Mouse (Mus musculus) intestine, embryonic 16.5 days (tissue): ENCODE results near the gene Isg20l2. TPM values are rescaled to one million over a fixed set of nuclear protein-coding genes. Genes with fewer than 3 reads are reported as not detected.

Experiments
- ATAC-seq: fragments of 200-750 bp; cut with Nextera tagmentation; 2 replicates; pipeline ENCODE4 v1.8.0; 2017; ENCODE audit warnings: moderate TSS enrichment, moderate library complexity
- H3K27ac ChIP-seq: fragments of 300-500 bp; sonication (generic); 2 replicates; pipeline ENCODE4 v1.5.1; 2014; ENCODE audit warnings: mild to moderate bottlenecking, low read length
- H3K27me3 ChIP-seq: fragments of 300-500 bp; sonication (generic); replicated peaks from 2 replicates; pipeline ENCODE4 v1.6.1; 2014; ENCODE audit warnings: low read length, control low read depth, mixed read lengths; ENCODE audit not compliant: control insufficient read depth, insufficient read depth
- H3K36me3 ChIP-seq: fragments of 300-500 bp; sonication (generic); 2 replicates; pipeline ENCODE4 v1.6.1; 2014; ENCODE audit warnings: low read length, control low read depth; ENCODE audit not compliant: control insufficient read depth, insufficient read depth
- H3K4me1 ChIP-seq: fragments of 300-500 bp; sonication (generic); 2 replicates; pipeline ENCODE4 v1.6.1; 2014; ENCODE audit warnings: low read length, control low read depth, mixed read lengths; ENCODE audit not compliant: control insufficient read depth, insufficient read depth
- H3K4me2 ChIP-seq: fragments of 300-500 bp; sonication (generic); 2 replicates; pipeline ENCODE4 v1.6.1; 2014; ENCODE audit warnings: low read depth, low read length, control low read depth
- H3K4me3 ChIP-seq: fragments of 300-500 bp; sonication (generic); 2 replicates; pipeline ENCODE4 v1.5.1; 2014; ENCODE audit warnings: mild to moderate bottlenecking, low read length
- H3K9ac ChIP-seq: fragments of 300-500 bp; sonication (generic); 2 replicates; pipeline ENCODE4 v1.6.1; 2014; ENCODE audit warnings: low read depth, low read length
- H3K9me3 ChIP-seq: fragments of 300-500 bp; sonication (generic); 2 replicates; pipeline ENCODE4 v1.6.1; 2016; ENCODE audit warnings: low read length, control low read depth; ENCODE audit not compliant: control insufficient read depth
- WGBS: fragments of 180-500 bp; shearing (Covaris S2); extraction: QIAGEN DNeasy Blood & Tissue Kit; methylation state at CpG from one replicate; pipeline ENCODE4 v1.1.7; 2014; 5-methylcytosine and 5-hydroxymethylcytosine counted together
- polyA plus RNA-seq: library from polyadenylated mRNA; unstranded; fragments of >200 nt; fragmentation: Nextera tagmentation; extraction: Ambion mirVana; gene quantifications from 2 replicates; pipeline ENCODE4 v1.2.1, GENCODE M21; 2015

Gene Isg20l2
- polyA plus RNA-seq, 1 experiment from 2014 or later = 39.8 TPM

DNA sequence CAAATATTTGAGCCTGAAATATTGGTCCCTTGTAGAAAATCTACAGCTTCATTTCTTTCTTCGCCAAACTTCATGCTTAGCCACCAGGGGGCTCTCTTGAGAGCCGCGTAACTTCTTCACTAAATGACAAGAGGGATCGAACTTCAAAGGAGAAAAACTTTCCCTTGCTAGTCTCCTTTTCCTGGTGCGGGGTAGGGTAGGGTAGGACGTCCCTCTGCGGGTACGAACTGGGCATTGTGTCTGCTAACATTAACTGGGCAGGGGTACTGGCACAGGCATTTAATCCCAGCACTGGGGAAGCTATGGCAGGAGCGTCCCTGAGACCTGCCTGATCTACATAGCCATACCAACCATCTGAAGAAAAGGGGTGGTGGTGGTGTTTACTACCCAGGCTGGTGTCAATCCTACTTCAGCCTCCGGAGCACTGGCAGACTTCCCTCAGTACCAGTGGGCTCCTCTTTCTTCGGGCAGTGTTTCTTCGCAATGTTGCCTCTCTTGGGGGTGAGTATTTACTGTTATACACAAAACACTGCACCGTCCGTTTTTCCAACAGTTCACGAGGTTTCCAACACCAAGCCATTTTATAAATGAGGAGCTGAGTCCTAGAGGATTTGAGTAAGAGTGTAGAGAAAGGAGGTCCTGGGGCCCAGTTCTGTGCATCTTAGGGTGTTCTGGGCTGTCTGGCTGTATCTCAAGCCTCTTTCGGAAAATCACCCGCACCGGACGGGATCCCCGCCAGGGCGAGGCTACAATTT lies 40.2 kb downstream of the Isg20l2 start:
- peaks cover 42% of the 10 kb centered on the region for H3K4me1 ChIP-seq
- peak overlapping the region; percentile 82 for H3K9ac ChIP-seq
- H3K4me2 ChIP-seq = peak overlapping the region; percentile 93
- no peaks in the 10 kb centered on the region for H3K36me3 ChIP-seq
- 1% methylated on average over 21 of the region's 21 CpGs for WGBS
- H3K27ac ChIP-seq = peak overlapping the region; percentile 45; the same call in 1 of the 2 replicates
- peak; percentile 18; the same call in 1 of the 2 replicates for ATAC-seq
- peak overlapping the region; percentile 64 for H3K4me3 ChIP-seq
- 0 out of 2 replicates have a peak, but pooled peaks cover 4% of the 10 kb centered on the region for H3K27me3 ChIP-seq
- no peaks in the 10 kb centered on the region for H3K9me3 ChIP-seq

- Histone ChIP-seq H3K27me3 (0 out of 2 replicates have a peak, but pooled peaks cover 4% of the 10 kb centered on the region), H3K4me1 (peaks cover 42% of the 10 kb centered on the region), H3K36me3 (no peaks in the 10 kb centered on the region), H3K27ac (peak within 1 kb of the TSS; percentile 74), H3K4me3 (peak within 1 kb of the TSS; percentile 64), H3K4me2 (peak within 1 kb of the TSS; percentile 93), H3K9ac (peak within 1 kb of the TSS; percentile 82), H3K9me3 (no peaks in the 10 kb centered on the region)
- under 1% methylated on average over 44 of the region's 44 CpGs for WGBS
- peak; percentile 78 for ATAC-seq
Observed at GRCm38 (mm10) chr3:87970939-87971488, 40.9 kb downstream of the Isg20l2 start, which contains the start of gene Nes. Gene Nes (plus strand): TSS chr3:87971078.

GRCm38 (mm10) chr3:87971489-87972202 lies 41.5 kb downstream of the Isg20l2 start:
- Histone ChIP-seq H3K4me3 (peak overlapping the region; percentile 64), H3K36me3 (no peaks in the 10 kb centered on the region), H3K4me2 (peak overlapping the region; percentile 93), H3K4me1 (peaks cover 42% of the 10 kb centered on the region), H3K27ac (peak overlapping the region; percentile 74), H3K9me3 (no peaks in the 10 kb centered on the region), H3K27me3 (0 out of 2 replicates have a peak, but pooled peaks cover 4% of the 10 kb centered on the region), H3K9ac (peak overlapping the region; percentile 82)
- ATAC-seq = peak; percentile 12
- 2% methylated on average over 58 of the region's 60 CpGs for WGBS

DNA sequence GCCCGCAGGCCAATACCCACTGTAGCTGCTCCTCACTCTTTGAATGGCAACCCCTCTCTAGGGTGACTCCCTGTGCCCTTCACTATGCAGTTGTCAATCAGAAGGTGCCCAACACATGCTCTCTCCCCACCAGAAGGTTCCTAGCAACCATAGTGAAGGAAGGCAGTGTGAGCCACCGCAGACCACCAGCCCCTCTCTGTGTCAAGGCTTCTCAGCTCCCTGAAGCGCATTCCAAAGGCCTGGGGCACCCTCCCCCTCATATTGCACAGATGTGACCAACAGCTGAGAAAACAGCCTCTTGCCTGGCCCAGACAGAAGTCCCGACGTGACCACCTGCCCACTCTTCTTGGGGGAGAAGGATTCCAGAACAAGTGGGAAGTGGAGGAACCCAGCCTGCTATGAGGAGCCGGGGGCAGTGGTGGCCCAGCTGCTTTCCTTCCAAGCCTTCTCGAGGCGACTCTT lies 42.1 kb downstream of the Isg20l2 start:
- peak overlapping the region; percentile 93 for H3K4me2 ChIP-seq
- H3K27me3 ChIP-seq = 0 out of 2 replicates have a peak, but pooled peaks cover 4% of the 10 kb centered on the region
- ATAC-seq = no peak
- no peaks in the 10 kb centered on the region for H3K36me3 ChIP-seq
- 20% methylated on average over 8 of the region's 8 CpGs for WGBS
- peak overlapping the region; percentile 64 for H3K4me3 ChIP-seq
- 0 out of 2 replicates have a peak overlapping the region, but pooled peaks have one; percentile 17 for H3K27ac ChIP-seq
- peak overlapping the region; percentile 82 for H3K9ac ChIP-seq
- no peaks in the 10 kb centered on the region for H3K9me3 ChIP-seq
- peaks cover 42% of the 10 kb centered on the region for H3K4me1 ChIP-seq

DNA sequence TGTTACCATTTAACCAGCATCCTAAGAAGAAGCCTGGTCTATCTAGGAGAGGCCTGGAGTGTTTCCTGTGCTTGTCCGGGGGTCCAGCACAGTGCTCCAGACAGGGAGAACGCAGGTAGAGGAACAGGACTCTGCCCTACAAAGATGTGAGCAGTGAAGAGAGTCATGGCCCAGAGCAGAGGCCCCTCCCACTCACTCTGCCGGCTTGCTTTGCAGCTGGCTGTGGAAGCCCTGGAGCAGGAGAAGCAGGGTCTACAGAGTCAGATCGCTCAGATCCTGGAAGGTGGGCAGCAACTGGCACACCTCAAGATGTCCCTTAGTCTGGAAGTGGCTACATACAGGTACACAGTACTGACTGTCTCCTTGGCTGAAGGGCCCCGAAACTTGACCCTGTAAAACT lies 42.7 kb downstream of the Isg20l2 start:
- peak overlapping the region; percentile 82 for H3K9ac ChIP-seq
- peak overlapping the region; percentile 64 for H3K4me3 ChIP-seq
- no peaks in the 10 kb centered on the region for H3K36me3 ChIP-seq
- 0 out of 2 replicates have a peak, but pooled peaks cover 4% of the 10 kb centered on the region for H3K27me3 ChIP-seq
- H3K9me3 ChIP-seq = no peaks in the 10 kb centered on the region
- peak overlapping the region; percentile 93 for H3K4me2 ChIP-seq
- H3K27ac ChIP-seq = peak overlapping the region; percentile 33; the same call in 1 of the 2 replicates
- no peak for ATAC-seq
- WGBS = 24% methylated on average over 5 of the region's 5 CpGs
- H3K4me1 ChIP-seq = peaks cover 42% of the 10 kb centered on the region

- H3K4me3 ChIP-seq = peak overlapping the region; percentile 64
- 51% methylated on average over 14 of the region's 14 CpGs for WGBS
- peak overlapping the region; percentile 47; the same call in 1 of the 2 replicates for H3K9ac ChIP-seq
- 0 out of 2 replicates have a peak, but pooled peaks cover 4% of the 10 kb centered on the region for H3K27me3 ChIP-seq
- H3K36me3 ChIP-seq = no peaks in the 10 kb centered on the region
- ATAC-seq = peak; percentile 0; the same call in 1 of the 2 replicates
- peaks cover 42% of the 10 kb centered on the region for H3K4me1 ChIP-seq
- peak overlapping the region; percentile 93 for H3K4me2 ChIP-seq
- no peaks in the 10 kb centered on the region for H3K9me3 ChIP-seq
- H3K27ac ChIP-seq = peak overlapping the region; percentile 14; the same call in 1 of the 2 replicates
Observed at GRCm38 (mm10) chr3:87973593-87974380, 43.7 kb downstream of the Isg20l2 start.

- Histone ChIP-seq H3K27me3 (0 out of 2 replicates have a peak, but pooled peaks cover 4% of the 10 kb centered on the region), H3K27ac (peak overlapping the region; percentile 14; the same call in 1 of the 2 replicates), H3K36me3 (no peaks in the 10 kb centered on the region), H3K9ac (0 out of 2 replicates have a peak overlapping the region, but pooled peaks have one; percentile 47), H3K9me3 (no peaks in the 10 kb centered on the region), H3K4me1 (peaks cover 42% of the 10 kb centered on the region), H3K4me2 (peak overlapping the region; percentile 93), H3K4me3 (peak overlapping the region; percentile 64; the same call in 1 of the 2 replicates)
- 24% methylated on average over 12 of the region's 12 CpGs for WGBS
- peak; percentile 17; the same call in 1 of the 2 replicates for ATAC-seq
Observed at GRCm38 (mm10) chr3:87974381-87974987, 44.4 kb downstream of the Isg20l2 start.

GRCm38 (mm10) chr3:87979493-87979892 lies 49.4 kb downstream of the Isg20l2 start:
- H3K4me2 ChIP-seq = no peak overlapping the region
- no peaks in the 10 kb centered on the region for H3K9me3 ChIP-seq
- 85% methylated on average over 5 of the region's 5 CpGs for WGBS
- H3K4me1 ChIP-seq = peaks cover 48% of the 10 kb centered on the region
- H3K36me3 ChIP-seq = no peaks in the 10 kb centered on the region
- no peak overlapping the region for H3K27ac ChIP-seq
- H3K9ac ChIP-seq = no peak overlapping the region
- H3K27me3 ChIP-seq = no peaks in the 10 kb centered on the region
- no peak overlapping the region for H3K4me3 ChIP-seq
- no peak for ATAC-seq
